Mouse (Mus musculus): ENCODE measurements around the gene Mthfs.

The Mthfs gene

GRCm38 (mm10) chr9:89237131-89237530 lies 26.7 kb downstream of the Mthfs start:
- in situ Hi-C loops (cut with MboI, MseI): loop anchor here (5.0 kb wide), 1 partner anchor 545 kb away; no protein-coding TSS in a partner anchor

GRCm38 (mm10) chr9:89238976-89239505 lies 28.6 kb downstream of the Mthfs start:
- in situ Hi-C loops (cut with MboI, MseI): loop anchor here (5.0 kb wide), 1 partner anchor 547 kb away; no protein-coding TSS in a partner anchor

GRCm38 (mm10) chr9:89240516-89241019 lies 30.1 kb downstream of the Mthfs start:
- in situ Hi-C loops (cut with MboI, MseI): loop anchor here (5.0 kb wide), 1 partner anchor 258 kb away; no protein-coding TSS in a partner anchor

GRCm38 (mm10) chr9:89253400-89253799 lies 42.9 kb downstream of the Mthfs start:
- in situ Hi-C loops (cut with MboI, MseI): no loop called here

- in situ Hi-C loops (cut with MboI, MseI): no loop called here
These were observed 46.3 kb downstream of the Mthfs start for GRCm38 (mm10) chr9:89256556-89257335.

- in situ Hi-C loops (cut with MboI, MseI): no loop called here
These were observed 53.5 kb downstream of the Mthfs start for GRCm38 (mm10) chr9:89263968-89264367.

- in situ Hi-C loops (cut with MboI, MseI): no loop called here
These were observed 54.1 kb downstream of the Mthfs start for GRCm38 (mm10) chr9:89264571-89264970.

GRCm38 (mm10) chr9:89267093-89267492 lies 56.6 kb downstream of the Mthfs start:
- in situ Hi-C loops (cut with MboI, MseI): no loop called here

GRCm38 (mm10) chr9:89267572-89267971 lies 57.1 kb downstream of the Mthfs start:
- in situ Hi-C loops (cut with MboI, MseI): no loop called here

GRCm38 (mm10) chr9:89270376-89270775 lies 59.9 kb downstream of the Mthfs start:
- in situ Hi-C loops (cut with MboI, MseI): loop anchor here in 1 of 2 experiments (10.0 kb wide), 1 partner anchor 84 kb away; no protein-coding TSS in a partner anchor

- in situ Hi-C loops (cut with MboI, MseI): loop anchor here in 1 of 2 experiments (10.0 kb wide), 1 partner anchor 81 kb away; no protein-coding TSS in a partner anchor
These were observed 63.3 kb downstream of the Mthfs start for GRCm38 (mm10) chr9:89273766-89274165.

GRCm38 (mm10) chr9:89278207-89278606 lies 67.7 kb downstream of the Mthfs start:
- in situ Hi-C loops (cut with MboI, MseI): loop anchor here in 1 of 2 experiments (10.0 kb wide), 1 partner anchor 77 kb away; no protein-coding TSS in a partner anchor

GRCm38 (mm10) chr9:89282374-89283068 lies 72.0 kb downstream of the Mthfs start:
- in situ Hi-C loops (cut with MboI, MseI): no loop called here

- in situ Hi-C loops (cut with MboI, MseI): no loop called here
These were observed 77.6 kb downstream of the Mthfs start for GRCm38 (mm10) chr9:89288037-89288436.

- in situ Hi-C loops (cut with MboI, MseI): no loop called here
These were observed 82.9 kb downstream of the Mthfs start for GRCm38 (mm10) chr9:89293364-89293763.

- in situ Hi-C loops (cut with MboI, MseI): no loop called here
These were observed 83.6 kb downstream of the Mthfs start for GRCm38 (mm10) chr9:89294121-89294520.

GRCm38 (mm10) chr9:89305637-89306036 lies 95.2 kb downstream of the Mthfs start:
- in situ Hi-C loops (cut with MboI, MseI): no loop called here

GRCm38 (mm10) chr9:89308357-89309194 lies 98.1 kb downstream of the Mthfs start:
- in situ Hi-C loops (cut with MboI, MseI): no loop called here

GRCm38 (mm10) chr9:89309195-89309535 lies 98.7 kb downstream of the Mthfs start:
- in situ Hi-C loops (cut with MboI, MseI): no loop called here

GRCm38 (mm10) chr9:89311649-89312048 lies 101.2 kb downstream of the Mthfs start:
- in situ Hi-C loops (cut with MboI, MseI): no loop called here

- in situ Hi-C loops (cut with MboI, MseI): no loop called here
These were observed 163.3 kb downstream of the Mthfs start for GRCm38 (mm10) chr9:89373731-89374130.
